Mouse (Mus musculus): ENCODE results near the gene Tnr. TPM values are rescaled to one million over a fixed set of nuclear protein-coding genes. Genes with fewer than 3 reads are reported as not detected.

The Tnr gene
- polyA plus RNA-seq, 1 experiment from 2014 or later = 0.30 TPM

DNA sequence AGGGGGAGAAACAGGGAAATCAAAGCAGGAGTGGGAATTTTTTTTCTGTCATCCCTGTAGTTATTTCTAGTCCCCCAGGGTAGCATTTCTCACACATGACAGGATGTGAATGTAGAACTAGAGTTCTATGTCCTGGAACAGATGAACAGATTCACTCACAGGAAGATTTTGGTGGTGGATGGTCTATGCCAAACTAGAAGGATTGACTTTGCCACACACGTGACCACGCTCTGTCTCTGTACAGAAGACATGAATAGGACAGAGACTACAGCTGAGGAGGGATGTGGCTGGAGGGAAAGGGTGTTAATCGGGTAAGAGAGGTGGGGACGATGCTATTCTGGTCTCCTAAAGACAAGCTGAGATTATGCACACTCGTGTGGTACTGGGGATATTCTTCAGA lies 51.1 kb downstream of the Tnr start:
- no peak for ATAC-seq (ENCODE audit: insufficient read depth, low FRiP score)
- Histone ChIP-seq H3K9me3 (replicated peaks; ENCODE audit: control insufficient read depth, low read length) (no peaks in the 10 kb centered on the region), H3K9ac (ENCODE audit: low read length) (no peak overlapping the region), H3K4me2 (ENCODE audit: low read depth, low read length) (no peak overlapping the region), H3K4me3 (replicated peaks; ENCODE audit: low read length) (no peak overlapping the region), H3K4me1 (ENCODE audit: control insufficient read depth, insufficient read depth, low read length) (no peaks in the 10 kb centered on the region), H3K27ac (ENCODE audit: low read length) (no peak overlapping the region), H3K27me3 (ENCODE audit: control insufficient read depth, insufficient read depth, low read length) (no peaks in the 10 kb centered on the region), H3K36me3 (ENCODE audit: control insufficient read depth, insufficient read depth, low read length) (no peaks in the 10 kb centered on the region)
- 74% methylated on average over 5 of the region's 5 CpGs for WGBS

DNA sequence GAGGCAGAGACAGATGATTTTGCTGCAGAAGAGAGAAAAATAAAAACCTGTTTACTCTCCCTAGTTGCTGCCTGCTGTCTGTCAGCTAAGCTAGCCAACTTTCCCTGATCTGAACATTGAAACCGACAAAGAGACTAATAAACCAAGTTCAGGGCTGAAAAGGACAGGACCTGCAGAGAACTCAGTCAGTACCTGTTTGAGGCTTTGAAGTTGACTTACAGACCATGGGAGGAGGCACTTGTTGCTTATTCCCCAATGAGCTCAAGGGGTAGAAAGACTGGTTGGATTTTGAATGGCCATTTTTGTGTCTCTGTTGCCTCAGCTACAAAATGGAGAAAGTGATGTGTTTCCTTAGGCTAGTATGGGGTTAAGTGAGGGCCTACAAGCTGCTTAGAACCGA lies 52.7 kb downstream of the Tnr start:
- no peaks in the 10 kb centered on the region for H3K27me3 ChIP-seq (ENCODE audit: control insufficient read depth, insufficient read depth, low read length)
- no peak overlapping the region for H3K4me2 ChIP-seq (ENCODE audit: low read depth, low read length)
- no peaks in the 10 kb centered on the region for H3K9me3 ChIP-seq (replicated peaks; ENCODE audit: control insufficient read depth, low read length)
- H3K36me3 ChIP-seq (ENCODE audit: control insufficient read depth, insufficient read depth, low read length) = no peaks in the 10 kb centered on the region
- H3K4me1 ChIP-seq (ENCODE audit: control insufficient read depth, insufficient read depth, low read length) = no peaks in the 10 kb centered on the region
- 65% methylated on average over 2 of the region's 2 CpGs for WGBS
- ATAC-seq (ENCODE audit: insufficient read depth, low FRiP score) = no peak
- H3K9ac ChIP-seq (ENCODE audit: low read length) = no peak overlapping the region
- no peak overlapping the region for H3K27ac ChIP-seq (ENCODE audit: low read length)
- no peak overlapping the region for H3K4me3 ChIP-seq (replicated peaks; ENCODE audit: low read length)

- no peak overlapping the region for H3K4me3 ChIP-seq (replicated peaks; ENCODE audit: low read length)
- H3K9me3 ChIP-seq (replicated peaks; ENCODE audit: control insufficient read depth, low read length) = no peaks in the 10 kb centered on the region
- H3K4me1 ChIP-seq (ENCODE audit: control insufficient read depth, insufficient read depth, low read length) = no peaks in the 10 kb centered on the region
- H3K27ac ChIP-seq (ENCODE audit: low read length) = no peak overlapping the region
- H3K27me3 ChIP-seq (ENCODE audit: control insufficient read depth, insufficient read depth, low read length) = no peaks in the 10 kb centered on the region
- H3K9ac ChIP-seq (ENCODE audit: low read length) = no peak overlapping the region
- no peak for ATAC-seq (ENCODE audit: insufficient read depth, low FRiP score)
- WGBS = 31% methylated on average over 3 of the region's 3 CpGs
- H3K36me3 ChIP-seq (ENCODE audit: control insufficient read depth, insufficient read depth, low read length) = no peaks in the 10 kb centered on the region
- no peak overlapping the region for H3K4me2 ChIP-seq (ENCODE audit: low read depth, low read length)
Measured at GRCm38 (mm10) chr1:159578391-159578790, 54.8 kb downstream of the Tnr start.

DNA sequence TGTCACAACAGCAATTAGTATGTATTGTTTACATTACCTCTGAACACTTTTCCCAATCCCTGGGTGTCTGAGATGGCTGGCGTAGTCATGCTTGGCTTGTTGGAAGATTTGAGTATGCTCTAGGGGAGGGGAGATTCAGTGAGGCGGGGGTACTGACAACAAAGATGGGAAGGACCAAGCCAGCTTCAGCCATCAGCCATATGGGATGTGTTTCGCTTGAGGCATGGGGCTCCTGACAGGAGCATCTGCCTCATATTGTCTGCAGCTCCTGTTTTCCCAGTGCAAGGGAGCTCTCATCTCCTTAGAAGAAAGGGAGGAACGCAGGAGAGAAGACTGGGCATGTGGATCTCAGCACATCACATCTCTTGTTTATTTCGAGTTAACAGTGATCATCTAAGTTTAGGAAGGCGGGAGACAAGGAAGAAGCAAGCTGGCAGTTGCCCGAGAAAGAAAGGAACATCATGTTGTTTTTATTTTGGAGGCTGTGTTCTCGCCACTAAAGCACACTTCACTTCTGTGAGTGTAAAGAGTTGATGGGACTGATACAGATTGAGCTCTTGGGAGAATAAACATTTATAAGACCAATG lies 56.9 kb downstream of the Tnr start:
- H3K27ac ChIP-seq (ENCODE audit: low read length) = no peak overlapping the region
- WGBS = 60% methylated on average over 8 of the region's 8 CpGs
- H3K9me3 ChIP-seq (replicated peaks; ENCODE audit: control insufficient read depth, low read length) = no peaks in the 10 kb centered on the region
- no peaks in the 10 kb centered on the region for H3K4me1 ChIP-seq (ENCODE audit: control insufficient read depth, insufficient read depth, low read length)
- no peaks in the 10 kb centered on the region for H3K27me3 ChIP-seq (ENCODE audit: control insufficient read depth, insufficient read depth, low read length)
- H3K4me2 ChIP-seq (ENCODE audit: low read depth, low read length) = no peak overlapping the region
- H3K4me3 ChIP-seq (replicated peaks; ENCODE audit: low read length) = no peak overlapping the region
- H3K9ac ChIP-seq (ENCODE audit: low read length) = no peak overlapping the region
- no peaks in the 10 kb centered on the region for H3K36me3 ChIP-seq (ENCODE audit: control insufficient read depth, insufficient read depth, low read length)
- ATAC-seq (ENCODE audit: insufficient read depth, low FRiP score) = no peak

GRCm38 (mm10) chr1:159583877-159584276 lies 60.3 kb downstream of the Tnr start:
- Histone ChIP-seq H3K27me3 (ENCODE audit: control insufficient read depth, insufficient read depth, low read length) (no peaks in the 10 kb centered on the region), H3K4me2 (ENCODE audit: low read depth, low read length) (no peak overlapping the region), H3K9me3 (replicated peaks; ENCODE audit: control insufficient read depth, low read length) (no peaks in the 10 kb centered on the region), H3K27ac (ENCODE audit: low read length) (no peak overlapping the region), H3K4me1 (ENCODE audit: control insufficient read depth, insufficient read depth, low read length) (no peaks in the 10 kb centered on the region), H3K4me3 (replicated peaks; ENCODE audit: low read length) (no peak overlapping the region), H3K9ac (ENCODE audit: low read length) (no peak overlapping the region), H3K36me3 (ENCODE audit: control insufficient read depth, insufficient read depth, low read length) (no peaks in the 10 kb centered on the region)
- 64% methylated on average over 4 of the region's 4 CpGs for WGBS
- ATAC-seq (ENCODE audit: insufficient read depth, low FRiP score) = no peak

DNA sequence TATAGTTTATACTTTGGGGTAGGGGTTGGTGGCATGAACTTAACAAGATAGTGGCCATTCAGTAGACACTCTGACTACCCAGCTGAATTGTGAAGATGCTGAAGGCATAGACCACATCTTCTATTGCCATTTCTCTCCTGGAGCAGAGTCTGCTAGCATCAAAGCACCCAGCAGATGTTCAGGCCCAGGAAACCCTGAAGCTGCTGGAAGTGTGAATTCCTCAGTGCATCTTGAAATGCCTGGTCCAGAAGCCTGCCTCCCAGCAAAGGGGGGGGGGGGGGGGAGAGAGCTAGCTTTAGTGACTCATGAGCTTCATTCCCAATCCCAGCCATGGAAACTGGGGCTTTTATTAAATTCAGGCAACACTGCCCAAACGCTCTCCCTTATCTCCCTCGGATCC lies 65.2 kb downstream of the Tnr start:
- WGBS = 67% methylated on average over 2 of the region's 2 CpGs
- no peaks in the 10 kb centered on the region for H3K4me1 ChIP-seq (ENCODE audit: control insufficient read depth, insufficient read depth, low read length)
- no peaks in the 10 kb centered on the region for H3K36me3 ChIP-seq (ENCODE audit: control insufficient read depth, insufficient read depth, low read length)
- H3K9me3 ChIP-seq (replicated peaks; ENCODE audit: control insufficient read depth, low read length) = no peaks in the 10 kb centered on the region
- H3K27me3 ChIP-seq (ENCODE audit: control insufficient read depth, insufficient read depth, low read length) = no peaks in the 10 kb centered on the region
- H3K27ac ChIP-seq (ENCODE audit: low read length) = no peak overlapping the region
- H3K4me3 ChIP-seq (replicated peaks; ENCODE audit: low read length) = no peak overlapping the region
- no peak for ATAC-seq (ENCODE audit: insufficient read depth, low FRiP score)
- H3K4me2 ChIP-seq (ENCODE audit: low read depth, low read length) = no peak overlapping the region
- no peak overlapping the region for H3K9ac ChIP-seq (ENCODE audit: low read length)

DNA sequence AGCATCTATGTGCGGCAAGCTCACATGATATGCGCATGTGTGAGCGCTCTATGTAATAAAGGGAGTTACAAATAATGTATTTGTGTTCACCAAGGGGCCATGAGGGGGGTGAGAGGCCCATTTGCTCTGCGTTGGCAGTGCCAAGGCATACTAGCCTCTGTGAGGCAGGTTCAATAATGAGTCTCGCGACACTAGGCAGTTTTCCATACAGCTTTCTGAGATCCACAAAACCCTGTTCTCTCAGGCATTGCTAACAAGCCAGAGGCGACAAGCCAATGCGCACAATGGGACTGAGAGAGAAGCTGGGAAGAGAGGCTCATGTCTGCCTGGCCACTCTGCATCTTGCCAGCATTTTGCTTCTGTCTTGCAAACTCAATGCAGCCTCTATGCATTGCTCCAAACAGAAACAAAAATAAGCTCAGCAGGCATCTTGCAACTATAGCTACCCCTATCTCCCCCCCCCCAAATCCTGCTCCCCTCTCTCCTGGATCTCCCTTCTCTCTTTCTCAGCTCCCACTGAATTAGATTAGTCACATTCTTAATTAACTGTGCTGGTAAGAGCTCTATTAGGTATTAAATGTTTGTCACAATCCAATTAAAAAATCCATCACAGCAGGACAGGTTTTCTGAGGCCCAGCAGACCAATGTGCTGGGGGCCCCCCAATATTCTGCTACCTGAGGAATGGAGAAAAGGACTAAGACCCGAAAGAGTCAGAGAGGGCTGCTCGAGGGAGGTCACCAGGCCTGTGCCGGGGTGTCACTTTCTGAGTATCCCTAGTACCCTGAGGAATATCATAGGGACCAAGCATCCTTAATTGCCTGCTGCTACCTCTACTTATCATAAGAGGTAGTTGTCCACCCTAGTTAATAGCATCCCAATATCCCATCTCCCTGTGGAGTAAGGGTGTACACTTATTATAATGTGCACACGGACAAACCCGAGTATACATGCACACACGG lies 70.8 kb downstream of the Tnr start:
- no peaks in the 10 kb centered on the region for H3K36me3 ChIP-seq (ENCODE audit: control insufficient read depth, insufficient read depth, low read length)
- H3K4me1 ChIP-seq (ENCODE audit: control insufficient read depth, insufficient read depth, low read length) = no peaks in the 10 kb centered on the region
- H3K4me3 ChIP-seq (replicated peaks; ENCODE audit: low read length) = no peak overlapping the region
- no peak overlapping the region for H3K27ac ChIP-seq (ENCODE audit: low read length)
- H3K9me3 ChIP-seq (replicated peaks; ENCODE audit: control insufficient read depth, low read length) = no peaks in the 10 kb centered on the region
- no peak for ATAC-seq (ENCODE audit: insufficient read depth, low FRiP score)
- WGBS = 87% methylated on average over 14 of the region's 14 CpGs
- H3K9ac ChIP-seq (ENCODE audit: low read length) = no peak overlapping the region
- no peaks in the 10 kb centered on the region for H3K27me3 ChIP-seq (ENCODE audit: control insufficient read depth, insufficient read depth, low read length)
- H3K4me2 ChIP-seq (ENCODE audit: low read depth, low read length) = no peak overlapping the region

DNA sequence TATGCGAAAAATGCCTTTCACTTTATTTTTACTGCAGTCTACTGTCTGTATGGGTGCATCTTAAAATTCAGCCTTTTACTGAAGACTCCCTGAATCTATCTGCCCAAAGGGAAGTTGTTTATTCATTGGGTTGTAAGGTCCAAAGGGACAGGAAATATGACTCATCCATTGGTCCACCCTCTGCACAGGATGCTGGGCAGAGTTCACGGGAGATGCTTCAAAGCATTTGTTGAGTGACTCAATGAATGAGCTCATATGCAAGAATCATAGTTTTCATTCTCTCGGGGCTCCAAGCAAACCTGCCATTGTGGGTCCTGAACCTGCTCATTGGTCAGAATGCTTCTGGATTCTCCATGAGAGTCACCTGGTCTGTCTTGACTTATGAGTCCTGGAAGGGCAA lies 72.2 kb downstream of the Tnr start:
- Histone ChIP-seq H3K4me2 (ENCODE audit: low read depth, low read length) (no peak overlapping the region), H3K27ac (ENCODE audit: low read length) (no peak overlapping the region), H3K4me3 (replicated peaks; ENCODE audit: low read length) (no peak overlapping the region), H3K9me3 (replicated peaks; ENCODE audit: control insufficient read depth, low read length) (no peaks in the 10 kb centered on the region), H3K27me3 (ENCODE audit: control insufficient read depth, insufficient read depth, low read length) (no peaks in the 10 kb centered on the region), H3K36me3 (ENCODE audit: control insufficient read depth, insufficient read depth, low read length) (no peaks in the 10 kb centered on the region), H3K4me1 (ENCODE audit: control insufficient read depth, insufficient read depth, low read length) (no peaks in the 10 kb centered on the region), H3K9ac (ENCODE audit: low read length) (no peak overlapping the region)
- 73% methylated on average over 3 of the region's 3 CpGs for WGBS
- ATAC-seq (ENCODE audit: insufficient read depth, low FRiP score) = no peak

DNA sequence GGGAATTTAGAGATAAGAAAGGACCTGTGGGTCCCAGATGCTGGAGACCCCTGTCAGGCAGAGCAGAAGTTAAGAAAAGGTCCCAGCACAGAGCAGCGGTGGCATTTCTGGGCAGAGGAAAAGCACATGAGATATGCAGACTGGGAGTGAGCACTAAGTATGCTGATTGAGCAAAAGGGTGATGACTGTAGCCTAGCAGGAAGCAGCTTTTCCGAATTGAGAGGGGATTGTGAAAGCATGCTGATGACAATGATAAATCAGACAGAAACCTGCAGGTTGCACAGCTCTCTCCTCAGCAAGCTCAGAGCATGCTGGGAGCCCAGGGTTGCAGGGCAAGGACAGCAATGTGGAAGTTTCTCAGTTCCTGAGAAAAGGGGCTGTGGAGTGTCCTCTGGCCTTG lies 73.1 kb downstream of the Tnr start:
- no peak for ATAC-seq (ENCODE audit: insufficient read depth, low FRiP score)
- Histone ChIP-seq H3K36me3 (ENCODE audit: control insufficient read depth, insufficient read depth, low read length) (no peaks in the 10 kb centered on the region), H3K27me3 (ENCODE audit: control insufficient read depth, insufficient read depth, low read length) (no peaks in the 10 kb centered on the region), H3K9ac (ENCODE audit: low read length) (no peak overlapping the region), H3K4me2 (ENCODE audit: low read depth, low read length) (no peak overlapping the region), H3K9me3 (replicated peaks; ENCODE audit: control insufficient read depth, low read length) (no peaks in the 10 kb centered on the region), H3K4me3 (replicated peaks; ENCODE audit: low read length) (no peak overlapping the region), H3K4me1 (ENCODE audit: control insufficient read depth, insufficient read depth, low read length) (no peaks in the 10 kb centered on the region), H3K27ac (ENCODE audit: low read length) (no peak overlapping the region)
- WGBS = 29% methylated on average over 2 of the region's 2 CpGs

Data from stomach, embryonic 16.5 days (tissue).